Mouse (Mus musculus) adrenal gland, postnatal 0 days (tissue): ENCODE data around the gene Capns2. TPM values are rescaled to one million over a fixed set of nuclear protein-coding genes. Genes with fewer than 3 reads are reported as not detected.

Experiments
- microRNA-seq: library from miRNA; unstranded; fragments of <30 nt; microRNA quantifications from one replicate; pipeline ENCODE4, GENCODE M21; 2016; ENCODE audit warnings: borderline replicate concordance; ENCODE audit not compliant: insufficient number of aligned reads
- polyA plus RNA-seq: library from polyadenylated mRNA; unstranded; fragments of >200 nt; fragmentation: Nextera tagmentation; extraction: Ambion mirVana; gene quantifications from 2 replicates; pipeline ENCODE4 v1.2.1, GENCODE M21; 2015

Gene Capns2
- 0.58 TPM in 1 of 2 replicates, not detected in the other for polyA plus RNA-seq

DNA sequence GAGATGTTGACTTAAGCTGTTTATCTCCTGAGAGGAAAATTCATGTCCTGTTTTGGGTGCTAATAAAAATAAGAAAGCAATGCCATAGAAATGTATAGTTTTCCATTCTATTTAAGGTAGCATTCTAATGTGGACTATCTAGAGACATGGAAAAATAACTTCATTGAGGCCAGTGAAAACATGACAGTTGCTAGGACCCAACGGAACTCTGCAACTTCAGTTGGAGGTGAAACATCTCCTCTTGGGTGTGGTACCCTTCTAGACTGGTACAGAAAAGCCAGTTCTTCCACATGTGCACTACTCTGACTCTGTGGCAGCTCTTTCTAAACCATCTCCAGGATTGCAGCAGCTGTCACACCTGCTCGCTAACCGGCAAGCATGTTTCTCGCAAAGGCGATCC lies at the start of gene Capns2:
Gene Capns2 (plus strand): TSS at position 301 of the 400 bp plus-strand sequence.

DNA sequence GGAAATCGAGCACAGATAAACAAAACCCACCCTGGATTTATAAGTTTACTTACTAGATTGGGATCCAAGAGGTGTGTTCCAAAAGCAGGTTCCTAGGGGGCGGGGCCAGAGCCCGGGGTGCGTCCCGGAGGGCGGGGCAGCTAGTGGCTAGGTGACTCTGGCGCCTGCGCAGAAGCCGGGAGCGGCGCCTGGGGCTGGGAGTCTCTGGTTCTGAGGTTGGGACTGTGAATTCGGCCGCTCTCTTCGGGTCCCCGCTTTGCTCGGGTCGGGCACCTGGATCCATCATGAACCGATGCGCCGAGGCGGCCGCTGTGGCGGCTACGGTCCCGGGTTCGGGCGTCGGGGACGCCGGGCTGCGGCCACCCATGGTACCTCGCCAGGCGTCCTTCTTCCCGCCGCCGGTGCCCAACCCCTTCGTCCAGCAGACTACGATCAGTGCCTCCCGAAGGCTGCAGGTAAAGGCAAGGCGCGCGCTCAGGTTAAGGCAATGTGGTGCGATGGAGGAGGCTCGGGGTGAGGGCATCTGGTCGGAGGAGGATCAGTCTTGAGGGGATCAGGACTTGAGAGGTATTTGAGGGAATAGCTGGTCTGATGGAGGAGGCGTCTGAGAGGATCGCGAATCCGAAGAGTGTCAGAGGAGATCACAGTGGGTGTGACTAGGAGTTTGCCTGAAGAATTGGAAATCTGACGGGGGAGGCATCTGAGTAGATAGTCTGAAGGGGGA lies 45.9 kb upstream of the Capns2 start, which contains the start of gene Lpcat2:
Gene Lpcat2 (plus strand): TSS at position 169 of the 724 bp plus-strand sequence.

Small RNA genes lying within 50 kb of the gene (microRNA-seq; reads per million reads assigned to microRNA genes)
- gene Gm22151: not detected

Other genes with a start within 250 kb of the Capns2 start
- not detected in 2 replicates for gene Irx6, start 227.1 kb upstream of the Capns2 start, polyA plus RNA-seq
- 86.3 and 134 TPM in 2 replicates for gene Mmp2, start 74.1 kb upstream of the Capns2 start, polyA plus RNA-seq
- gene Lpcat2, start 46.1 kb upstream of the Capns2 start, polyA plus RNA-seq: 9.3 and 10.1 TPM in 2 replicates
- 15.7 and 63.4 TPM in 2 replicates for gene Slc6a2, start 58.7 kb downstream of the Capns2 start, polyA plus RNA-seq
- gene Ces1a, start 146.8 kb downstream of the Capns2 start, polyA plus RNA-seq: not detected in 2 replicates
- not detected in 2 replicates for gene Ces1b, start 178.6 kb downstream of the Capns2 start, polyA plus RNA-seq
- 3.5 and 3.6 TPM in 2 replicates for gene Ces1c, start 229.9 kb downstream of the Capns2 start, polyA plus RNA-seq